Mouse (Mus musculus) intestine, postnatal 0 days (tissue): ENCODE measurements around the gene Cdc14a. TPM values are rescaled to one million over a fixed set of nuclear protein-coding genes. Genes with fewer than 3 reads are reported as not detected.

Source experiments
- ATAC-seq: fragments of 200-750 bp; cut with Nextera tagmentation; 2 replicates; pipeline ENCODE4 v1.8.0; 2017; ENCODE audit warnings: mild to moderate bottlenecking, moderate TSS enrichment, moderate library complexity
- H3K27ac ChIP-seq: fragments of 300-500 bp; sonication (generic); 2 replicates; pipeline ENCODE4 v1.5.1; 2014; ENCODE audit warnings: mild to moderate bottlenecking, low read depth, low read length, moderate library complexity
- H3K27me3 ChIP-seq: fragments of 300-500 bp; sonication (generic); replicated peaks from 2 replicates; pipeline ENCODE4 v1.6.1; 2014; ENCODE audit warnings: low read length, mixed read lengths; ENCODE audit not compliant: control insufficient read depth, insufficient read depth
- H3K36me3 ChIP-seq: fragments of 300-500 bp; sonication (generic); 2 replicates; pipeline ENCODE4 v1.6.1; 2014; ENCODE audit warnings: mild to moderate bottlenecking, moderate library complexity; ENCODE audit not compliant: control insufficient read depth, insufficient read depth
- H3K4me1 ChIP-seq: fragments of 300-500 bp; sonication (generic); replicated peaks from 2 replicates; pipeline ENCODE4 v1.6.1; 2014; ENCODE audit warnings: antibody characterized with exemption, low read length, mixed read lengths; ENCODE audit not compliant: control insufficient read depth, insufficient read depth
- H3K4me2 ChIP-seq: fragments of 300-500 bp; sonication (generic); replicated peaks from 2 replicates; pipeline ENCODE4 v1.6.1; 2014; ENCODE audit warnings: low read depth, mild to moderate bottlenecking, moderate library complexity
- H3K4me3 ChIP-seq: fragments of 300-500 bp; sonication (generic); 2 replicates; pipeline ENCODE4 v1.5.1; 2014; ENCODE audit warnings: low read depth, low read length
- H3K9ac ChIP-seq: fragments of 300-500 bp; sonication (generic); 2 replicates; pipeline ENCODE4 v1.6.1; 2014; ENCODE audit warnings: mild to moderate bottlenecking, low read depth, low read length
- H3K9me3 ChIP-seq: fragments of 300-500 bp; sonication (generic); 2 replicates; pipeline ENCODE4 v1.6.1; 2016; ENCODE audit warnings: mixed run types; ENCODE audit not compliant: control insufficient read depth
- CTCF ChIP-seq: sonication (generic); IDR thresholded peaks from 2 replicates; pipeline ENCODE4 v1.5.1; 2016; ENCODE audit warnings: low read depth, mild to moderate bottlenecking, control low read depth, antibody characterized with exemption, moderate library complexity
- WGBS: fragments of 180-500 bp; shearing (Covaris S2); extraction: QIAGEN DNeasy Blood & Tissue Kit; methylation state at CpG from one replicate; pipeline ENCODE4 v1.1.7; 2014; 5-methylcytosine and 5-hydroxymethylcytosine counted together
- polyA plus RNA-seq: library from polyadenylated mRNA; unstranded; fragments of >200 nt; fragmentation: Nextera tagmentation; extraction: Ambion mirVana; gene quantifications from 2 replicates; pipeline ENCODE4 v1.2.1, GENCODE M21; 2015

Gene Cdc14a
- polyA plus RNA-seq, 1 experiment from 2014 or later = 6.6 TPM

- WGBS = 51% methylated on average over 10 of the region's 10 CpGs
- Histone ChIP-seq H3K4me3 (no peak overlapping the region), H3K36me3 (no peaks in the 10 kb centered on the region; the same call in 1 of the 2 replicates)
Measured at GRCm38 (mm10) chr3:116408856-116409255, 15.0 kb downstream of the Cdc14a start.

GRCm38 (mm10) chr3:116405516-116405915 is 18.3 kb downstream of the Cdc14a start:
- H3K4me3 ChIP-seq = no peak overlapping the region
- WGBS = 80% methylated on average over 9 of the region's 9 CpGs
- no peak overlapping the region for H3K4me2 ChIP-seq
- no peaks in the 10 kb centered on the region for H3K36me3 ChIP-seq
- no peak overlapping the region for H3K9ac ChIP-seq
- no peaks in the 10 kb centered on the region for H3K27me3 ChIP-seq
- H3K9me3 ChIP-seq = no peaks in the 10 kb centered on the region
- ATAC-seq = no peak
- no peak overlapping the region for H3K27ac ChIP-seq
- no peaks in the 10 kb centered on the region for H3K4me1 ChIP-seq
- TF ChIP-seq CTCF = no peak

More at GRCm38 (mm10) chr3:116408856-116409255, 15.0 kb downstream of the Cdc14a start:
- ATAC-seq = no peak
- Histone ChIP-seq H3K4me1 (no peaks in the 10 kb centered on the region), H3K9me3 (no peaks in the 10 kb centered on the region), H3K27me3 (no peaks in the 10 kb centered on the region), H3K4me2 (no peak overlapping the region), H3K27ac (no peak overlapping the region), H3K9ac (no peak overlapping the region)
- no peak for TF ChIP-seq CTCF

- TF ChIP-seq CTCF = no peak
- 84% methylated on average over 11 of the region's 11 CpGs for WGBS
- no peaks in the 10 kb centered on the region for H3K9me3 ChIP-seq
- H3K4me3 ChIP-seq = no peak overlapping the region
- no peak overlapping the region for H3K27ac ChIP-seq
- H3K9ac ChIP-seq = no peak overlapping the region
- ATAC-seq = no peak
- H3K4me1 ChIP-seq = no peaks in the 10 kb centered on the region
- no peak overlapping the region for H3K4me2 ChIP-seq
- H3K27me3 ChIP-seq = no peaks in the 10 kb centered on the region
- no peaks in the 10 kb centered on the region for H3K36me3 ChIP-seq
Measured at GRCm38 (mm10) chr3:116401436-116401835, 22.4 kb downstream of the Cdc14a start.

GRCm38 (mm10) chr3:116399349-116400090 is 24.3 kb downstream of the Cdc14a start:
- no peak overlapping the region for H3K4me3 ChIP-seq
- no peak overlapping the region for H3K27ac ChIP-seq
- WGBS = 89% methylated on average over 22 of the region's 22 CpGs
- H3K4me1 ChIP-seq = no peaks in the 10 kb centered on the region
- TF ChIP-seq CTCF = no peak
- H3K9ac ChIP-seq = no peak overlapping the region
- no peak overlapping the region for H3K4me2 ChIP-seq
- no peaks in the 10 kb centered on the region for H3K36me3 ChIP-seq
- H3K27me3 ChIP-seq = no peaks in the 10 kb centered on the region
- no peaks in the 10 kb centered on the region for H3K9me3 ChIP-seq
- ATAC-seq = no peak

GRCm38 (mm10) chr3:116398543-116398942 is 25.3 kb downstream of the Cdc14a start:
- H3K9ac ChIP-seq = no peak overlapping the region
- H3K4me1 ChIP-seq = no peaks in the 10 kb centered on the region
- TF ChIP-seq CTCF = no peak
- no peaks in the 10 kb centered on the region for H3K9me3 ChIP-seq
- no peak overlapping the region for H3K4me3 ChIP-seq
- no peak overlapping the region for H3K27ac ChIP-seq
- no peak overlapping the region for H3K4me2 ChIP-seq
- ATAC-seq = no peak
- no peaks in the 10 kb centered on the region for H3K36me3 ChIP-seq
- WGBS = 86% methylated on average over 10 of the region's 10 CpGs
- no peaks in the 10 kb centered on the region for H3K27me3 ChIP-seq

- Histone ChIP-seq H3K9me3 (no peaks in the 10 kb centered on the region), H3K27me3 (no peaks in the 10 kb centered on the region), H3K4me2 (no peak overlapping the region), H3K4me1 (no peaks in the 10 kb centered on the region), H3K4me3 (no peak overlapping the region), H3K36me3 (no peaks in the 10 kb centered on the region), H3K27ac (no peak overlapping the region), H3K9ac (no peak overlapping the region)
- ATAC-seq = no peak
- WGBS = 77% methylated on average over 7 of the region's 7 CpGs
- TF ChIP-seq CTCF = no peak
Measured at GRCm38 (mm10) chr3:116397976-116398375, 25.9 kb downstream of the Cdc14a start.
